ENCODE assay signal across 8 mouse cellular contexts in the genomic region with DNA sequence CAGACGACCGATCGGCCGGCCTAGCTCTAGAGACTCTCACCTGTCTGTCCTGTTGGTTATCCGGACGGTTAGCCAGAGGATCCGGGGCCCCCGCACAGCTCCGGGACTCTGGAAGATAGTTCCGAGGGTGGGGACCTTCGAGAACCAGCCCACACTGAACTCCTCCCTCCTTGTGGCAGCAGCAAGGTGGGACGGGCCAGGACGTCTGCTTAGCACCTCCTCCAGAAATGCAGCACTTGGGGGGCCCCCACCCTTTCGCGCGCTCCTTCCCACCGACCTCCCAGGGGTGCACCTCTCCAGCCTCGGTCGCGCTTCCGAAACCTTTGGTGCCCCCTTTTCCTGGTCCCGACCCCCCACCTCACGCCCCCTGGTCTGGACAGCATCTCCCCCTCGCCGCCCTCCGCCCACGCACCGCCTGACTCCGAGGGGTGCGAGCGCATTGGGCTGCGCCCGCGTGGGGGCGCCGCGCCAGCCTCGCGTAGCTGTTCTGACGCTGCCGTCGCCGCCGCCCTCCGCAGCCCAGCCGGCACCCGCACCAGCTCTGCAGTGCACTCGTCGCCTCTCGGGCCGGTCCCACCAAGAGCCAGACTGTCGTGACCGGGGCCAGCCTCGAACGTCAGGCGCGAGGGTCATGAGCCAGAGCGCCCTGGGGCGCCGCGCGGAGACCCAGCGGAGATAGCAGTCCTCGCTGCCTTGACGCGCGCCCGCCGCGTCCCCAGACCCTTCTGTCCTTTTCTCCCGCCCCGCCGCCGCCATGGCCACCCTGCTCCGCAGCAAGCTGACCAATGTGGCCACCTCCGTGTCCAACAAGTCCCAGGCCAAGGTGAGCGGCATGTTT. TPM values are rescaled to one million over a fixed set of nuclear protein-coding genes. Genes with fewer than 3 reads are reported as not detected.
A peak's percentile ranks its signal among the peaks of the same experiment; 100 is the strongest.
DNase-seq lines count a peak whose midpoint lies in the region; ATAC-seq and TF ChIP-seq lines count a peak whose summit lies in the region.

A gene (plus strand): TSS at position 280 of the 838 bp plus-strand sequence.

- H3K36me3 ChIP-seq in kidney, embryonic 14.5 days (ENCODE audit: control insufficient read depth, insufficient read depth, low read length), result no peaks in the 10 kb centered on the region
- no peaks in the 10 kb centered on the region for H3K36me3 ChIP-seq in G1E (replicated peaks)
- peaks cover 7% of the 10 kb centered on the region; the same call in 1 of the 2 replicates for H3K36me3 ChIP-seq in forebrain, embryonic 13.5 days (ENCODE audit: poor library complexity, severe bottlenecking)
- H3K36me3 ChIP-seq in neural tube, embryonic 13.5 days, result no peaks in the 10 kb centered on the region

- WGBS in kidney, embryonic 14.5 days, result under 1% methylated on average over 68 of the region's 77 CpGs
- under 1% methylated on average over 71 of the region's 77 CpGs for WGBS in forebrain, embryonic 13.5 days
- WGBS in neural tube, embryonic 13.5 days, result under 1% methylated on average over 77 of the region's 77 CpGs

- peaks cover 92% of the 10 kb centered on the region for H3K27me3 ChIP-seq in kidney, embryonic 14.5 days (ENCODE audit: control insufficient read depth, insufficient read depth, low read length)
- peaks cover 62% of the 10 kb centered on the region for H3K27me3 ChIP-seq in G1E (ENCODE audit: insufficient read depth, low read length)
- peaks cover 97% of the 10 kb centered on the region for H3K27me3 ChIP-seq in forebrain, embryonic 13.5 days
- peaks cover 97% of the 10 kb centered on the region for H3K27me3 ChIP-seq in neural tube, embryonic 13.5 days

- TF ChIP-seq CTCF in G1E (IDR thresholded peaks at IDR 0.05; ENCODE audit: low read depth, low read length), result no peak

- peaks cover 31% of the 10 kb centered on the region for H3K4me1 ChIP-seq in kidney, embryonic 14.5 days (ENCODE audit: control insufficient read depth, insufficient read depth, low read length)
- H3K4me1 ChIP-seq in G1E (ENCODE audit: insufficient read depth, low read depth, low read length), result peaks cover 52% of the 10 kb centered on the region
- peaks cover 45% of the 10 kb centered on the region for H3K4me1 ChIP-seq in forebrain, embryonic 13.5 days
- H3K4me1 ChIP-seq in neural tube, embryonic 13.5 days (replicated peaks), result peaks cover 37% of the 10 kb centered on the region

- intact Hi-C loops in left cerebral cortex, postnatal 10 days (cut with DNase I), result loop anchor here (5.0 kb wide), 1 partner anchor 58 kb away; no protein-coding TSS in a partner anchor

- no peak within 1 kb of the TSS for H3K27ac ChIP-seq in kidney, embryonic 14.5 days (ENCODE audit: low read depth, low read length)
- H3K27ac ChIP-seq in forebrain, embryonic 13.5 days, result peak within 1 kb of the TSS; percentile 95
- H3K27ac ChIP-seq in neural tube, embryonic 13.5 days (replicated peaks), result peak within 1 kb of the TSS; percentile 95

- H3K9ac ChIP-seq in kidney, embryonic 14.5 days (ENCODE audit: low read depth, low read length), result peak within 1 kb of the TSS; percentile 18; the same call in 1 of the 2 replicates
- peak within 1 kb of the TSS; percentile 85 for H3K9ac ChIP-seq in forebrain, embryonic 13.5 days
- peak within 1 kb of the TSS; percentile 87 for H3K9ac ChIP-seq in neural tube, embryonic 13.5 days

- peak within 1 kb of the TSS; percentile 44 for H3K4me2 ChIP-seq in kidney, embryonic 14.5 days (replicated peaks; ENCODE audit: low read depth, low read length)
- peak within 1 kb of the TSS; percentile 64 for H3K4me2 ChIP-seq in forebrain, embryonic 13.5 days
- H3K4me2 ChIP-seq in neural tube, embryonic 13.5 days, result peak within 1 kb of the TSS; percentile 59

- DNase-seq in kidney, adult 18-20 months, result no peak
- no peak for DNase-seq in G1E (ENCODE audit: low spot score)
- DNase-seq in left cerebral cortex, postnatal 10 days (ENCODE audit: extremely low spot score in 1 of 2, low spot score in 2 of 2), result peak in 1 of 2 experiments; percentile 58
- DNase-seq in urinary bladder, adult 18-20 months (ENCODE audit: low spot score in 2 of 2), result no peak

- no peak for ATAC-seq in kidney, embryonic 14.5 days (ENCODE audit: low FRiP score, low TSS enrichment)
- ATAC-seq in G1E (ENCODE audit: extremely low read depth, insufficient number of reproducible peaks, low FRiP score, poor library complexity, severe bottlenecking), result no peak
- ATAC-seq in forebrain, embryonic 13.5 days, result peak; percentile 83
- peak; percentile 51; the same call in 1 of the 2 replicates for ATAC-seq in neural tube, embryonic 13.5 days (ENCODE audit: low read depth)
- ATAC-seq in granulocyte monocyte progenitor cell, adult 5-6 weeks (replicated peaks; ENCODE audit: poor library complexity, severe bottlenecking), result no peak

- no peaks in the 10 kb centered on the region for H3K9me3 ChIP-seq in kidney, embryonic 14.5 days (ENCODE audit: control insufficient read depth, low read length)
- H3K9me3 ChIP-seq in G1E (replicated peaks), result peaks cover 48% of the 10 kb centered on the region
- no peaks in the 10 kb centered on the region for H3K9me3 ChIP-seq in forebrain, embryonic 13.5 days (replicated peaks)
- H3K9me3 ChIP-seq in neural tube, embryonic 13.5 days, result no peaks in the 10 kb centered on the region

- peak within 1 kb of the TSS; percentile 29 for H3K4me3 ChIP-seq in kidney, embryonic 14.5 days (ENCODE audit: low read length)
- peak within 1 kb of the TSS; percentile 37; the same call in 1 of the 2 replicates for H3K4me3 ChIP-seq in G1E (ENCODE audit: low read depth, low read length)
- peak within 1 kb of the TSS; percentile 54 for H3K4me3 ChIP-seq in forebrain, embryonic 13.5 days
- H3K4me3 ChIP-seq in neural tube, embryonic 13.5 days, result peak within 1 kb of the TSS; percentile 50

RNA-seq across cellular contexts. Expression of the gene that starts here (rescaled TPM):
- polyA plus RNA-seq in kidney, embryonic 14.5 days (2014; fragmentation: Nextera tagmentation; extraction: Ambion mirVana), result 0.09 and 0.16 TPM in 2 replicates
- total RNA-seq in G1E (2014; fragmentation: Nextera tagmentation) (not detected in 2 replicates), G1E (2017) (not detected in 2 replicates)
- polyA plus RNA-seq in G1E (2012), result 0.02 TPM in 1 of 2 replicates, not detected in the other
- 4.8 and 5.6 TPM in 2 replicates for polyA plus RNA-seq in forebrain, embryonic 13.5 days (2015; fragmentation: Nextera tagmentation; extraction: Ambion mirVana)
- total RNA-seq in left cerebral cortex, postnatal 10 days (2021), result 10 to 100 TPM; 80.8 to 96.0 TPM
- polyA plus RNA-seq in neural tube, embryonic 13.5 days (2015; fragmentation: Nextera tagmentation; extraction: Ambion mirVana), result 6.2 and 7.4 TPM in 2 replicates
- total RNA-seq in granulocyte monocyte progenitor cell, adult 5-6 weeks (2014; fragmentation: Nextera tagmentation), result not detected in 2 replicates
- not detected in 2 replicates for total RNA-seq in granulocyte monocyte progenitor cell, adult 5-6 weeks (2017)

Comparison
In these comparisons a context has a peak if more than half of its experiments do, and no peak if none do; other contexts are left out.
1. RNA of the gene that starts here (total RNA-seq): 80.8 to 96.0 TPM in left cerebral cortex, postnatal 10 days; not detected in G1E and not detected in granulocyte monocyte progenitor cell, adult 5-6 weeks; every median in the first group is over 10 times any median in the second.
2. ATAC-seq: peak in forebrain, embryonic 13.5 days (single experiment) and neural tube, embryonic 13.5 days (single experiment); none in kidney, embryonic 14.5 days (single experiment), G1E (single experiment) and granulocyte monocyte progenitor cell, adult 5-6 weeks (single experiment).
3. H3K9ac ChIP-seq: peak in every context shown above with its lines; median percentile 87 in neural tube, embryonic 13.5 days; 85 in forebrain, embryonic 13.5 days; 18 in kidney, embryonic 14.5 days.
4. Peak in every context shown above with its lines, with median percentiles within 50 percentile points of each other: H3K4me2 ChIP-seq and H3K4me3 ChIP-seq.